Mouse (Mus musculus) hindbrain, postnatal 0 days (tissue): ENCODE measurements around the gene Fhad1. TPM values are rescaled to one million over a fixed set of nuclear protein-coding genes. Genes with fewer than 3 reads are reported as not detected.

Experiments used
- ATAC-seq: fragments of 200-750 bp; cut with Nextera tagmentation; 2 replicates; pipeline ENCODE4 v1.8.0; 2017; ENCODE audit warnings: mild to moderate bottlenecking, moderate TSS enrichment, moderate library complexity
- DNase-seq: peaks from one replicate; pipeline ENCODE4 v3.0.0-alpha.2; 2015; ENCODE audit warnings: low spot score
- H3K27ac ChIP-seq: fragments of 300-500 bp; sonication (generic); 2 replicates; pipeline ENCODE4 v1.5.1; 2014; ENCODE audit warnings: mild to moderate bottlenecking
- H3K27me3 ChIP-seq: fragments of 300-500 bp; sonication (generic); 2 replicates; pipeline ENCODE4 v1.6.1; 2014; ENCODE audit warnings: low read length, mixed read lengths; ENCODE audit not compliant: insufficient read depth
- H3K36me3 ChIP-seq: fragments of 300-500 bp; sonication (generic); 2 replicates; pipeline ENCODE4 v1.6.1; 2014; ENCODE audit warnings: low read length, mixed read lengths; ENCODE audit not compliant: insufficient read depth
- H3K4me1 ChIP-seq: fragments of 300-500 bp; sonication (generic); 2 replicates; pipeline ENCODE4 v1.6.1; 2014; ENCODE audit warnings: antibody characterized with exemption, low read length, mixed read lengths; ENCODE audit not compliant: insufficient read depth
- H3K4me2 ChIP-seq: fragments of 300-500 bp; sonication (generic); 2 replicates; pipeline ENCODE4 v1.6.1; 2014; ENCODE audit warnings: low read depth, mild to moderate bottlenecking, low read length, moderate library complexity, mixed read lengths
- H3K4me3 ChIP-seq: fragments of 300-500 bp; sonication (generic); 2 replicates; pipeline ENCODE4 v1.5.1; 2014; ENCODE audit warnings: low read length
- H3K9ac ChIP-seq: fragments of 300-500 bp; sonication (generic); replicated peaks from 2 replicates; pipeline ENCODE4 v1.6.1; 2014; ENCODE audit warnings: mild to moderate bottlenecking, low read length, moderate library complexity, mixed read lengths
- H3K9me3 ChIP-seq: fragments of 300-500 bp; sonication (generic); 2 replicates; pipeline ENCODE4 v1.6.1; 2016; ENCODE audit warnings: low read length, mixed read lengths
- CTCF ChIP-seq: IDR thresholded peaks from 2 replicates; pipeline ENCODE4 v1.5.1; 2016; ENCODE audit warnings: antibody characterized with exemption, control low read depth, low read depth
- WGBS: fragments of 180-500 bp; shearing (Covaris S2); extraction: QIAGEN DNeasy Blood & Tissue Kit; methylation state at CpG from one replicate; pipeline ENCODE4 v1.1.7; 2014; 5-methylcytosine and 5-hydroxymethylcytosine counted together
- polyA plus RNA-seq: library from polyadenylated mRNA; unstranded; fragments of >200 nt; fragmentation: Nextera tagmentation; extraction: Ambion mirVana; gene quantifications from 2 replicates; pipeline ENCODE4 v1.2.1, GENCODE M21; 2015
- total RNA-seq: library from RNA; depleted of rRNA; stranded (reverse); fragments of >200 nt; gene quantifications from 2 replicates; pipeline ENCODE4 v1.2.3, GENCODE M21; 2014

Fhad1 gene
- total and polyA plus RNA-seq, 2 experiments from 2014 or later, result 2.0 to 5.8 TPM

- Histone ChIP-seq H3K9me3 (no peaks in the 10 kb centered on the region), H3K4me3 (no peak overlapping the region), H3K36me3 (no peaks in the 10 kb centered on the region), H3K27ac (no peak overlapping the region), H3K4me1 (peaks cover 7% of the 10 kb centered on the region; the same call in 1 of the 2 replicates), H3K27me3 (no peaks in the 10 kb centered on the region), H3K9ac (no peak overlapping the region), H3K4me2 (no peak overlapping the region)
- no peak for DNase-seq
- TF ChIP-seq CTCF, result no peak
- 69% methylated on average over 13 of the region's 13 CpGs for WGBS
- ATAC-seq, result no peak
Measured at GRCm38 (mm10) chr4:142059113-142059840, 44.4 kb upstream of the Fhad1 start.

- Histone ChIP-seq H3K27ac (peak overlapping the region; percentile 54; the same call in 1 of the 2 replicates), H3K27me3 (no peaks in the 10 kb centered on the region), H3K9ac (no peak overlapping the region), H3K36me3 (no peaks in the 10 kb centered on the region), H3K4me3 (no peak overlapping the region), H3K4me2 (no peak overlapping the region), H3K9me3 (no peaks in the 10 kb centered on the region), H3K4me1 (peaks cover 7% of the 10 kb centered on the region; the same call in 1 of the 2 replicates)
- TF ChIP-seq CTCF, result no peak
- peak; percentile 58 for ATAC-seq
- peak; percentile 62 for DNase-seq
- 66% methylated on average over 22 of the region's 22 CpGs for WGBS
Measured at GRCm38 (mm10) chr4:142057529-142058216, 42.8 kb upstream of the Fhad1 start.

DNA sequence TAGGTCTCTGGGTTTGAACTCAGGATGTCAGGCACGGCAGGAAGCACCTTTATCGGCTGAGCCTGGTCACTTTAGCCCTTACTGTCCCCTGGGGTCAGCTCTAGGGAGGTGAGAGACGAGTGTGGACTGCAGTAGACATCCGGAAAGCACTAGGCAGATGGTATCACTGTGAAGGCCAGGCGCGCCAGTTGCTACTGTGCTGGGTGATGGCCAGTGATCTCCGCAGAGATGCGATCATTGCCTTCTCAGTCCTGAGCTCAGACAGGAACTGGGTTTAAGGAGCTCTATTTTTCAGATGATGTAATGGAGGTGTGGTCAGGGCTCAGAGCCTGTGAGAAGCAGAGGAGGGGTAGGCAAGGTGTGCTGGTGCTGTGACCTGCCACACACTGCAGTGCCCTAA lies 40.7 kb upstream of the Fhad1 start:
- Histone ChIP-seq H3K27ac (no peak overlapping the region), H3K4me2 (no peak overlapping the region), H3K36me3 (no peaks in the 10 kb centered on the region), H3K9ac (no peak overlapping the region), H3K27me3 (no peaks in the 10 kb centered on the region), H3K4me1 (peaks cover 7% of the 10 kb centered on the region; the same call in 1 of the 2 replicates), H3K4me3 (no peak overlapping the region), H3K9me3 (no peaks in the 10 kb centered on the region)
- WGBS, result 65% methylated on average over 8 of the region's 8 CpGs
- ATAC-seq (peak; percentile 48), DNase-seq (peak; percentile 51)
- no peak for TF ChIP-seq CTCF

DNA sequence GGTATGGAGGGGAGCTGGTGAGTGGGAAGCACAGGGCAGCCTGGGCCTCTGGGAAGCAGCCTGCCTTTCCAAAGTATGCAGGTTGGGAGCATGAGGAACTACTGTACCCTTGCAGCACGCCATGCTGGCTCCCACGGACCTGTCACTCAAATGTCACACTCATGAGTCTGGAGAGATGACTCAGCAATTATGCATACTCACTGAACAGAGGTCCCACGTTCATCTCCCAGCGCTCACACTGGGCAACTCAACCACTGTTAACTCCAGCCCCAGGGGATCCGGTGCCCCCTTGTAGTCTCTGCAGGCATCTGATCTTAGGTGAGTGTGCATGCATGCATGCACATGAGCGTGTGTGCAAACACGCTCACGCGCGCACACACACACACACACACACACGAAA lies 39.7 kb upstream of the Fhad1 start:
- Histone ChIP-seq H3K9ac (no peak overlapping the region), H3K9me3 (no peaks in the 10 kb centered on the region), H3K27ac (no peak overlapping the region), H3K4me3 (no peak overlapping the region), H3K36me3 (no peaks in the 10 kb centered on the region), H3K4me2 (no peak overlapping the region), H3K27me3 (no peaks in the 10 kb centered on the region), H3K4me1 (peaks cover 7% of the 10 kb centered on the region; the same call in 1 of the 2 replicates)
- WGBS, result 81% methylated on average over 11 of the region's 11 CpGs
- TF ChIP-seq CTCF, result no peak
- ATAC-seq, result no peak
- DNase-seq, result no peak

GRCm38 (mm10) chr4:142053661-142054448 lies 39.0 kb upstream of the Fhad1 start:
- H3K4me2 ChIP-seq, result no peak overlapping the region
- no peak overlapping the region for H3K27ac ChIP-seq
- H3K27me3 ChIP-seq, result no peaks in the 10 kb centered on the region
- H3K9ac ChIP-seq, result no peak overlapping the region
- 55% methylated on average over 9 of the region's 9 CpGs for WGBS
- no peaks in the 10 kb centered on the region for H3K36me3 ChIP-seq
- DNase-seq (no peak), ATAC-seq (no peak)
- H3K4me1 ChIP-seq, result peaks cover 7% of the 10 kb centered on the region; the same call in 1 of the 2 replicates
- no peaks in the 10 kb centered on the region for H3K9me3 ChIP-seq
- no peak overlapping the region for H3K4me3 ChIP-seq
- no peak for TF ChIP-seq CTCF

DNA sequence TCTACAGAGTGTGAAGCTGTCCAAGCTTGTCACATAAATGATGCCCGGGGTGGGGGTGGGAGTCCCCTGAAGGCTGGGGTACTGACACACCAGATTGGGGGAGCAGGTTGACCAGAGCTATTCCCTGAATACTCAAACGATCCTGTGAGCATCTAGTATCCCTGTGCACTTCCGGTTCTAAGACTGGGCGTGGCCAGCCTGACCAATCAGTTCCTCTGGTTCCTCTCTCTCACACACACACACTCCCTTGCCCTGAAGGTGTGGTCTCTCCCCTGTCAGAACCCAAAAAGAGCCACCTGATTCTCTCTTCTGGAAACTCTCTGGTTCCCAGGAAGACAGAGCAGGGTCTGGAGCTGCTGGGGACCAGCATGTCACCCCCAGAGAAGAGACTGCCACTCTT lies 38.4 kb upstream of the Fhad1 start:
- no peak for DNase-seq
- H3K4me1 ChIP-seq, result peaks cover 7% of the 10 kb centered on the region; the same call in 1 of the 2 replicates
- 78% methylated on average over 4 of the region's 4 CpGs for WGBS
- H3K27me3 ChIP-seq, result no peaks in the 10 kb centered on the region
- no peak overlapping the region for H3K4me2 ChIP-seq
- H3K4me3 ChIP-seq, result no peak overlapping the region
- no peak overlapping the region for H3K27ac ChIP-seq
- ATAC-seq, result no peak
- no peaks in the 10 kb centered on the region for H3K9me3 ChIP-seq
- no peak overlapping the region for H3K9ac ChIP-seq
- H3K36me3 ChIP-seq, result no peaks in the 10 kb centered on the region
- no peak for TF ChIP-seq CTCF
